In genomic region chr10:80141786-80142529, GRCm38 (mm10) we compare ENCODE assay signal across 8 mouse cellular contexts. TPM values are rescaled to one million over a fixed set of nuclear protein-coding genes. Genes with fewer than 3 reads are reported as not detected.
DNase-seq lines count a peak whose midpoint lies in the region; ATAC-seq and TF ChIP-seq lines count a peak whose summit lies in the region.

No protein-coding gene starts in this region.

- WGBS in cerebellum, adult 2 months: under 1% methylated on average over 40 of the region's 43 CpGs
- under 1% methylated on average over 43 of the region's 43 CpGs for WGBS in forebrain, embryonic 16.5 days
- under 1% methylated on average over 43 of the region's 43 CpGs for WGBS in lung, embryonic 15.5 days
- under 1% methylated on average over 43 of the region's 43 CpGs for WGBS in olfactory bulb, adult 2 months

- intact Hi-C loops in heart, postnatal 36 days (cut with DNase I): loop anchor here (2.0 kb wide), 2 partner anchors 157 to 181 kb away; partner anchors contain the start of genes Tmem259 and Wdr18

- TF ChIP-seq CTCF in cerebellum, adult 2 months (IDR thresholded peaks at IDR 0.05; ENCODE audit: borderline replicate concordance, insufficient read depth, low read depth, low read length): no peak
- TF ChIP-seq CTCF in layer of hippocampus, adult 2 months (conservative IDR thresholded peaks at IDR 0.05): no peak; the same call in 1 of the 2 replicates
- TF ChIP-seq CTCF in olfactory bulb, adult 2 months (IDR thresholded peaks at IDR 0.05; ENCODE audit: insufficient read depth, low read depth, low read length): no peak

- no peaks in the 10 kb centered on the region for H3K27me3 ChIP-seq in cerebellum, adult 2 months (ENCODE audit: control insufficient read depth, insufficient read depth, low read length)
- no peaks in the 10 kb centered on the region for H3K27me3 ChIP-seq in forebrain, embryonic 16.5 days (replicated peaks; ENCODE audit: control insufficient read depth, insufficient read depth, low read length)
- H3K27me3 ChIP-seq in lung, embryonic 15.5 days: peaks cover 34% of the 10 kb centered on the region

- no peaks in the 10 kb centered on the region for H3K36me3 ChIP-seq in forebrain, embryonic 16.5 days (ENCODE audit: control insufficient read depth, insufficient read depth)
- H3K36me3 ChIP-seq in lung, embryonic 15.5 days: peaks cover 27% of the 10 kb centered on the region

- peak overlapping the region; percentile 89 for H3K27ac ChIP-seq in cerebellum, adult 2 months (ENCODE audit: insufficient read depth, low read length)
- H3K27ac ChIP-seq in forebrain, embryonic 16.5 days (ENCODE audit: low read length): peak overlapping the region; percentile 90
- peak overlapping the region; percentile 98 for H3K27ac ChIP-seq in layer of hippocampus, adult 2 months
- H3K27ac ChIP-seq in lung, embryonic 15.5 days: peak overlapping the region; percentile 78
- H3K27ac ChIP-seq in olfactory bulb, adult 2 months (ENCODE audit: insufficient read depth, low read depth, low read length): peak overlapping the region; percentile 99

- H3K4me2 ChIP-seq in forebrain, embryonic 16.5 days (ENCODE audit: low read length): peak overlapping the region; percentile 99
- peak overlapping the region; percentile 67 for H3K4me2 ChIP-seq in lung, embryonic 15.5 days

- no peaks in the 10 kb centered on the region for H3K9me3 ChIP-seq in forebrain, embryonic 16.5 days (ENCODE audit: control insufficient read depth, low read length)
- H3K9me3 ChIP-seq in lung, embryonic 15.5 days: no peaks in the 10 kb centered on the region

- H3K4me1 ChIP-seq in cerebellum, adult 2 months (ENCODE audit: control insufficient read depth, insufficient read depth, low read length): peaks cover 32% of the 10 kb centered on the region
- H3K4me1 ChIP-seq in forebrain, embryonic 16.5 days (replicated peaks; ENCODE audit: control insufficient read depth, insufficient read depth, low read length): peaks cover 50% of the 10 kb centered on the region
- peaks cover 70% of the 10 kb centered on the region for H3K4me1 ChIP-seq in lung, embryonic 15.5 days
- H3K4me1 ChIP-seq in olfactory bulb, adult 2 months (ENCODE audit: control insufficient read depth, insufficient read depth, low read length): peaks cover 53% of the 10 kb centered on the region

- peak; percentile 100 for DNase-seq in MN1 (ENCODE audit: low spot score)
- peak; percentile 94 to 99 for DNase-seq in cerebellum, adult 2 months
- peak; percentile 89 to 91 for DNase-seq in heart, postnatal 36 days
- peak; percentile 94 to 97 for DNase-seq in layer of hippocampus, adult 2 months (ENCODE audit: low spot score in 2 of 2)
- DNase-seq in thymus, postnatal 0 days (ENCODE audit: low spot score): peak; percentile 98

- ATAC-seq in forebrain, embryonic 16.5 days: peak; percentile 89
- ATAC-seq in lung, embryonic 15.5 days (ENCODE audit: borderline replicate concordance, extremely low read depth, low FRiP score, low TSS enrichment): peak; percentile 85

- H3K9ac ChIP-seq in forebrain, embryonic 16.5 days (replicated peaks; ENCODE audit: low read depth, low read length): peak overlapping the region; percentile 93
- peak overlapping the region; percentile 71 for H3K9ac ChIP-seq in lung, embryonic 15.5 days

- H3K4me3 ChIP-seq in cerebellum, adult 2 months (replicated peaks; ENCODE audit: insufficient read depth, low read depth, low read length): peak overlapping the region; percentile 67
- H3K4me3 ChIP-seq in forebrain, embryonic 16.5 days (replicated peaks; ENCODE audit: low read length): peak overlapping the region; percentile 90
- H3K4me3 ChIP-seq in layer of hippocampus, adult 2 months: peak overlapping the region; percentile 85
- H3K4me3 ChIP-seq in lung, embryonic 15.5 days: peak overlapping the region; percentile 56
- H3K4me3 ChIP-seq in olfactory bulb, adult 2 months (ENCODE audit: insufficient read depth, low read depth, low read length): peak overlapping the region; percentile 73

- peak; percentile 89 for TF ChIP-seq POLR2A in cerebellum, adult 2 months (IDR thresholded peaks at IDR 0.05; ENCODE audit: borderline replicate concordance, insufficient read depth, low read length)
- peak; percentile 87 for TF ChIP-seq POLR2A in olfactory bulb, adult 2 months (IDR thresholded peaks at IDR 0.05; ENCODE audit: insufficient read depth, low read depth, low read length)

RNA-seq across cellular contexts. Expression of gene Cbarp, which starts 1.3 kb away (rescaled TPM):
- 147 and 151 TPM in 2 replicates for polyA plus RNA-seq in cerebellum, adult 2 months (2012; rRNA removed)
- 33.0 and 44.5 TPM in 2 replicates for polyA plus RNA-seq in forebrain, embryonic 16.5 days (2015; fragmentation: Nextera tagmentation; extraction: Ambion mirVana)
- total RNA-seq in heart, postnatal 36 days (2021): 1 to 10 TPM; 2.0 to 4.7 TPM
- total RNA-seq in layer of hippocampus, adult 2 months (2021): 100 to 1,000 TPM; 331 to 341 TPM
- 3.9 and 5.0 TPM in 2 replicates for polyA plus RNA-seq in lung, embryonic 15.5 days (2015; fragmentation: Nextera tagmentation; extraction: Ambion mirVana)
- polyA plus RNA-seq in olfactory bulb, adult 2 months (2012; ENCODE audit: insufficient read depth, insufficient read length, low replicate concordance, missing spikeins): not detected in 2 replicates
- polyA plus RNA-seq in thymus, postnatal 0 days (2015; fragmentation: Nextera tagmentation; extraction: Ambion mirVana): 3.5 and 4.3 TPM in 2 replicates

RNA-seq across cellular contexts. Expression of gene Atp5d, which starts 3.5 kb away (rescaled TPM):
- 736 and 758 TPM in 2 replicates for polyA plus RNA-seq in cerebellum, adult 2 months (2012; rRNA removed)
- polyA plus RNA-seq in forebrain, embryonic 16.5 days (2015; fragmentation: Nextera tagmentation; extraction: Ambion mirVana): 404 and 433 TPM in 2 replicates
- total RNA-seq in heart, postnatal 36 days (2021): 1,000 to 10,000 TPM; 1,105 to 1,168 TPM
- 100 to 1,000 TPM; 332 to 344 TPM for total RNA-seq in layer of hippocampus, adult 2 months (2021)
- polyA plus RNA-seq in lung, embryonic 15.5 days (2015; fragmentation: Nextera tagmentation; extraction: Ambion mirVana): 521 and 541 TPM in 2 replicates
- not detected in 2 replicates for polyA plus RNA-seq in olfactory bulb, adult 2 months (2012; ENCODE audit: insufficient read depth, insufficient read length, low replicate concordance, missing spikeins)
- polyA plus RNA-seq in thymus, postnatal 0 days (2015; fragmentation: Nextera tagmentation; extraction: Ambion mirVana): 588 TPM in 2 replicates

RNA-seq across cellular contexts. Expression of gene Midn, which starts 6.1 kb away (rescaled TPM):
- 26.1 and 26.5 TPM in 2 replicates for polyA plus RNA-seq in cerebellum, adult 2 months (2012; rRNA removed)
- polyA plus RNA-seq in forebrain, embryonic 16.5 days (2015; fragmentation: Nextera tagmentation; extraction: Ambion mirVana): 26.5 and 30.9 TPM in 2 replicates
- 100 to 1,000 TPM in 1 of 2 experiments, 10 to 100 TPM in 1; 99.9 to 117 TPM for total RNA-seq in heart, postnatal 36 days (2021)
- total RNA-seq in layer of hippocampus, adult 2 months (2021): 10 to 100 TPM; 53.1 to 54.5 TPM
- 17.5 and 18.6 TPM in 2 replicates for polyA plus RNA-seq in lung, embryonic 15.5 days (2015; fragmentation: Nextera tagmentation; extraction: Ambion mirVana)
- polyA plus RNA-seq in olfactory bulb, adult 2 months (2012; ENCODE audit: insufficient read depth, insufficient read length, low replicate concordance, missing spikeins): 128 TPM in 1 of 2 replicates, not detected in the other
- 13.1 and 18.8 TPM in 2 replicates for polyA plus RNA-seq in thymus, postnatal 0 days (2015; fragmentation: Nextera tagmentation; extraction: Ambion mirVana)

RNA-seq across cellular contexts. Expression of gene Cirbp, which starts 23.8 kb away (rescaled TPM):
- 240 and 261 TPM in 2 replicates for polyA plus RNA-seq in cerebellum, adult 2 months (2012; rRNA removed)
- polyA plus RNA-seq in forebrain, embryonic 16.5 days (2015; fragmentation: Nextera tagmentation; extraction: Ambion mirVana): 318 and 335 TPM in 2 replicates
- total RNA-seq in heart, postnatal 36 days (2021): 10 to 100 TPM; 48.2 to 67.0 TPM
- 100 to 1,000 TPM in 1 of 2 experiments, 10 to 100 TPM in 1; 88.3 to 103 TPM for total RNA-seq in layer of hippocampus, adult 2 months (2021)
- 94.6 and 95.1 TPM in 2 replicates for polyA plus RNA-seq in lung, embryonic 15.5 days (2015; fragmentation: Nextera tagmentation; extraction: Ambion mirVana)
- polyA plus RNA-seq in olfactory bulb, adult 2 months (2012; ENCODE audit: insufficient read depth, insufficient read length, low replicate concordance, missing spikeins): not detected in 2 replicates
- 226 and 376 TPM in 2 replicates for polyA plus RNA-seq in thymus, postnatal 0 days (2015; fragmentation: Nextera tagmentation; extraction: Ambion mirVana)

RNA-seq across cellular contexts. Expression of gene Stk11, which starts 26.4 kb away (rescaled TPM):
- polyA plus RNA-seq in cerebellum, adult 2 months (2012; rRNA removed): 110 and 112 TPM in 2 replicates
- 18.0 and 19.7 TPM in 2 replicates for polyA plus RNA-seq in forebrain, embryonic 16.5 days (2015; fragmentation: Nextera tagmentation; extraction: Ambion mirVana)
- total RNA-seq in heart, postnatal 36 days (2021): 100 to 1,000 TPM; 137 to 165 TPM
- 10 to 100 TPM; 96.8 to 97.7 TPM for total RNA-seq in layer of hippocampus, adult 2 months (2021)
- 18.6 and 22.1 TPM in 2 replicates for polyA plus RNA-seq in lung, embryonic 15.5 days (2015; fragmentation: Nextera tagmentation; extraction: Ambion mirVana)
- polyA plus RNA-seq in olfactory bulb, adult 2 months (2012; ENCODE audit: insufficient read depth, insufficient read length, low replicate concordance, missing spikeins): not detected in 2 replicates
- 18.2 and 23.2 TPM in 2 replicates for polyA plus RNA-seq in thymus, postnatal 0 days (2015; fragmentation: Nextera tagmentation; extraction: Ambion mirVana)

Comparison
In these comparisons a context has a peak if more than half of its experiments do, and no peak if none do; other contexts are left out.
1. Peak in every context shown above with its lines: DNase-seq, ATAC-seq, H3K4me3 ChIP-seq and H3K27ac ChIP-seq.